Mouse (Mus musculus) heart, postnatal 4 days (tissue): ENCODE data around the gene Six5. TPM values are rescaled to one million over a fixed set of nuclear protein-coding genes. Genes with fewer than 3 reads are reported as not detected.

ENCODE experiments used
- microRNA-seq, 2 experiments: library from miRNA; unstranded; fragments of <30 nt; microRNA quantifications; one replicate each; pipeline ENCODE4 v1.2.0; 2021 to 2022
- total RNA-seq, 2 experiments: library from RNA; stranded (reverse); gene quantifications; 2 replicates each; pipeline ENCODE4 v1.2.3; 2021

Six5 gene
- total RNA-seq, 2 experiments from 2014 or later, result 10.3 to 10.4 TPM

Small RNA genes within 50 kb of the gene (microRNA-seq; reads per million reads assigned to microRNA genes)
- 8.6 to 10.4 reads per million in 2 experiments for gene Mir3100

Other genes starting within 250 kb of the Six5 start
- gene Pglyrp1, start 223.3 kb upstream of the Six5 start, total RNA-seq, result 1 to 10 TPM; 1.1 to 2.0 TPM
- 10 to 100 TPM; 11.9 to 14.9 TPM for gene Ccdc61, start 184.2 kb upstream of the Six5 start, total RNA-seq
- gene Nova2, start 168.7 kb upstream of the Six5 start, total RNA-seq, result 1 to 10 TPM; 8.6 to 9.1 TPM
- under 1 TPM in 1 of 2 experiments, not detected in 1; 0.23 TPM for gene Nanos2, start 107.2 kb upstream of the Six5 start, total RNA-seq
- 1 to 10 TPM; 1.4 to 1.5 TPM for gene Mypop, start 103.3 kb upstream of the Six5 start, total RNA-seq
- 10 to 100 TPM; 27.3 to 32.3 TPM for gene Irf2bp1, start 90.5 kb upstream of the Six5 start, total RNA-seq
- not detected for gene Foxa3, start 71.1 kb upstream of the Six5 start, total RNA-seq
- gene Sympk, start 70.2 kb upstream of the Six5 start, total RNA-seq, result 10 to 100 TPM; 57.3 to 62.5 TPM
- gene Rsph6a, start 39.9 kb upstream of the Six5 start, total RNA-seq, result not detected
- gene Dmwd, start 18.4 kb upstream of the Six5 start, total RNA-seq, result 10 to 100 TPM; 60.3 to 62.9 TPM
- gene Dmpk, start 10.7 kb upstream of the Six5 start, total RNA-seq, result 100 to 1,000 TPM; 188 to 201 TPM
- under 1 TPM; 0.33 to 0.56 TPM for gene Gm4969, start 23.8 kb downstream of the Six5 start, total RNA-seq
- 1 to 10 TPM; 5.5 to 7.2 TPM for gene Fbxo46, start 25.3 kb downstream of the Six5 start, total RNA-seq
- gene Qpctl, start 54.7 kb downstream of the Six5 start, total RNA-seq, result 1 to 10 TPM; 6.9 to 7.7 TPM
- gene Snrpd2, start 55.1 kb downstream of the Six5 start, total RNA-seq, result 10 to 100 TPM; 95.2 to 99.9 TPM
- 1 to 10 TPM; 1.3 TPM for gene Gipr, start 71.5 kb downstream of the Six5 start, total RNA-seq
- gene Eml2, start 81.8 kb downstream of the Six5 start, total RNA-seq, result 10 to 100 TPM; 70.6 to 77.3 TPM
- 1 to 10 TPM; 6.7 to 8.1 TPM for gene Gpr4, start 117.9 kb downstream of the Six5 start, total RNA-seq
- 10 to 100 TPM; 54.7 to 60.0 TPM for gene Opa3, start 133.7 kb downstream of the Six5 start, total RNA-seq
- 100 to 1,000 TPM; 117 to 119 TPM for gene Vasp, start 177.2 kb downstream of the Six5 start, total RNA-seq
- gene Ppm1n, start 185.5 kb downstream of the Six5 start, total RNA-seq, result under 1 TPM in 1 of 2 experiments, not detected in 1; 0.26 TPM
- 10 to 100 TPM; 30.2 to 32.3 TPM for gene Rtn2, start 188.0 kb downstream of the Six5 start, total RNA-seq
- under 1 TPM; 0.52 to 0.86 TPM for gene Fosb, start 215.5 kb downstream of the Six5 start, total RNA-seq